Mouse (Mus musculus) midbrain, postnatal 0 days (tissue): Measurements from ENCODE around the gene Gsdme. TPM values are rescaled to one million over a fixed set of nuclear protein-coding genes. Genes with fewer than 3 reads are reported as not detected.

Source experiments
- ATAC-seq: fragments of 200-750 bp; cut with Nextera tagmentation; 2 replicates; pipeline ENCODE4 v1.8.0; 2017; ENCODE audit warnings: moderate number of reproducible peaks, mild to moderate bottlenecking, moderate TSS enrichment, moderate library complexity; ENCODE audit not compliant: low FRiP score
- DNase-seq: peaks from one replicate; pipeline ENCODE4 v3.0.0-alpha.2; 2015; ENCODE audit warnings: low spot score
- H3K27ac ChIP-seq: fragments of 300-500 bp; sonication (generic); 2 replicates; pipeline ENCODE4 v1.5.1; 2014; ENCODE audit warnings: low read depth, mild to moderate bottlenecking, low read length, mixed read lengths
- H3K27me3 ChIP-seq: fragments of 300-500 bp; sonication (generic); 2 replicates; pipeline ENCODE4 v1.6.1; 2014; ENCODE audit warnings: low read length, control low read depth, mixed read lengths; ENCODE audit not compliant: insufficient read depth
- H3K36me3 ChIP-seq: fragments of 300-500 bp; sonication (generic); 2 replicates; pipeline ENCODE4 v1.6.1; 2014; ENCODE audit warnings: low read length, control low read depth, mixed read lengths; ENCODE audit not compliant: insufficient read depth
- H3K4me1 ChIP-seq: fragments of 300-500 bp; sonication (generic); 2 replicates; pipeline ENCODE4 v1.6.1; 2014; ENCODE audit warnings: mild to moderate bottlenecking, control low read depth, antibody characterized with exemption, low read length, mixed read lengths; ENCODE audit not compliant: insufficient read depth
- H3K4me2 ChIP-seq: fragments of 300-500 bp; sonication (generic); 2 replicates; pipeline ENCODE4 v1.6.1; 2014; ENCODE audit warnings: low read depth, mild to moderate bottlenecking, low read length, mixed read lengths; ENCODE audit not compliant: poor library complexity, severe bottlenecking
- H3K4me3 ChIP-seq: fragments of 300-500 bp; sonication (generic); 2 replicates; pipeline ENCODE4 v1.5.1; 2014; ENCODE audit warnings: low read depth, mild to moderate bottlenecking, low read length, moderate library complexity
- H3K9ac ChIP-seq: fragments of 300-500 bp; sonication (generic); replicated peaks from 2 replicates; pipeline ENCODE4 v1.6.1; 2014; ENCODE audit warnings: mild to moderate bottlenecking, low read length, moderate library complexity, mixed read lengths; ENCODE audit not compliant: poor library complexity, severe bottlenecking
- H3K9me3 ChIP-seq: fragments of 300-500 bp; sonication (generic); 2 replicates; pipeline ENCODE4 v1.6.1; 2016; ENCODE audit warnings: low read length, control low read depth
- CTCF ChIP-seq: IDR thresholded peaks from 2 replicates; pipeline ENCODE4 v1.5.1; 2016; ENCODE audit warnings: antibody characterized with exemption, mild to moderate bottlenecking
- WGBS: fragments of 180-500 bp; shearing (Covaris S2); extraction: QIAGEN DNeasy Blood & Tissue Kit; methylation state at CpG from one replicate; pipeline ENCODE4 v1.1.7; 2014; 5-methylcytosine and 5-hydroxymethylcytosine counted together
- polyA plus RNA-seq: library from polyadenylated mRNA; unstranded; fragments of >200 nt; fragmentation: Nextera tagmentation; extraction: Ambion mirVana; gene quantifications from 2 replicates; pipeline ENCODE4 v1.2.1, GENCODE M21; 2015
- total RNA-seq: library from RNA; depleted of rRNA; stranded (reverse); fragments of >200 nt; gene quantifications from 2 replicates; pipeline ENCODE4 v1.2.3, GENCODE M21; 2014

Gsdme gene
- total and polyA plus RNA-seq, 2 experiments from 2014 or later, result 22.7 to 88.6 TPM

DNA sequence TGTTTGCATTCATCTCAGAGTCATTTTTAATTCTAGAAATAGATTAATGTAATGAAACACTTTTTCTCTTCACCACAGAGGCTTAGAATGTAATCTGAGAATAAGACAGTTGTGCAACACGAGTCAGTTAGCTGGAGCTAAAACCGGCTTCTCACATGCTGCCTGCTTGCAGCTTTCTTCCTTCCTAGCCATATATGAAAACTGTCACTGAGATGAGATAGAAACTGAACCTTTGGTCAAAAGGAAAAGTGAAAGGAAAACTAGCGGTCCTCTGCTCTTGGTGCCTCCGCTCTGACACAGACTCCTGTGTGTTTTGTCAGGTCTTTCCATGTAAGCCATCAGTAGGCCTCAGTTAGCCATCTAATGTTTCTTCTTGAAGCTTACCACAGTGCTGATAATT lies 75.7 kb downstream of the Gsdme start:
- Histone ChIP-seq H3K4me2 (no peak overlapping the region), H3K9me3 (no peaks in the 10 kb centered on the region), H3K36me3 (peaks cover 5% of the 10 kb centered on the region), H3K4me3 (no peak overlapping the region), H3K27ac (no peak overlapping the region), H3K4me1 (no peaks in the 10 kb centered on the region), H3K9ac (no peak overlapping the region), H3K27me3 (no peaks in the 10 kb centered on the region)
- ATAC-seq (no peak), DNase-seq (no peak)
- no peak for TF ChIP-seq CTCF
- 88% methylated on average over 4 of the region's 4 CpGs for WGBS

DNA sequence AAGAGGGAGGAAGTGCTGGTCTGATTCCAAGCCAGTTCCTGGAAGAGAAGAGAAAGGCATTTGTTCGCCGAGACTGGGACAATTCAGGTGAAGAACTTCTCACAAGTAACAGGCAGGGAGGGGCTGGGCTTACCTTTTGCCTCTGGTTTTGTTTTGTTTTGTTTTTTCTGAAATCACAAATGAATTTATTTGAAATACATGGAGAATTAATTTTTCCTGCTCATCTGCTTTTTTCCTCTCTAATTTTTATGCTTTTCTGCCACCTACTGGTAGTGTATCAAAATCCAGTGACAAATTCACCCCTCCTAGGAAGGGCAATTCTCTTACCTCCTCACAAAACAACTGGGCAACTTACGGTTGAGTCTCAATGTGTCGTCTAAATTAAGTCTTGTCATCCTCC lies 83.5 kb downstream of the Gsdme start:
- Histone ChIP-seq H3K27me3 (no peaks in the 10 kb centered on the region), H3K27ac (no peak overlapping the region), H3K4me1 (no peaks in the 10 kb centered on the region), H3K9ac (no peak overlapping the region), H3K4me2 (no peak overlapping the region), H3K36me3 (peaks cover 5% of the 10 kb centered on the region), H3K4me3 (no peak overlapping the region), H3K9me3 (no peaks in the 10 kb centered on the region)
- DNase-seq (peak; percentile 24), ATAC-seq (no peak)
- 70% methylated on average over 4 of the region's 4 CpGs for WGBS
- TF ChIP-seq CTCF, result peak; percentile 68

DNA sequence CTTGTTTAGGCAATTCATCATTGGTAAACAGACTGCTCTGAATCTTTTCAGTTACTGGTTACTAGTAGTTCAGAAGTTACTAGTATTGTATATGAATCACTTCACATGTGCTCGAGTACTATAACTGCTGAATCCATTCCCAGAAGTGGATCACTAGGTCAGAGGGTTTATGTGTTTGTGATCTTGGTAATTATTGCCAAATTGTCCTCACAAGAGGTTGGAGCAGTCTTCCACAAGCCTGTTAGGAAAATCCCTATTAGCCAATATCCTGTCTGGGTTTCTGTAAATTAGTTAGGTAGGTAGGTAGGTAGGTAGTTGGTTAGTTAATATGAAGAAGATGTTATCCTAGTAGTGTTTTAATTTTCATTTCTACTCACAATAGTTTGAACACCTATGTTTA lies 87.9 kb downstream of the Gsdme start:
- 86% methylated on average over 1 of the region's 1 CpGs for WGBS
- Histone ChIP-seq H3K27ac (no peak overlapping the region), H3K36me3 (0 out of 2 replicates have a peak, but pooled peaks cover 2% of the 10 kb centered on the region), H3K9me3 (no peaks in the 10 kb centered on the region), H3K27me3 (no peaks in the 10 kb centered on the region), H3K4me1 (no peaks in the 10 kb centered on the region), H3K4me2 (no peak overlapping the region), H3K9ac (no peak overlapping the region), H3K4me3 (no peak overlapping the region)
- no peak for TF ChIP-seq CTCF
- ATAC-seq (no peak), DNase-seq (no peak)

DNA sequence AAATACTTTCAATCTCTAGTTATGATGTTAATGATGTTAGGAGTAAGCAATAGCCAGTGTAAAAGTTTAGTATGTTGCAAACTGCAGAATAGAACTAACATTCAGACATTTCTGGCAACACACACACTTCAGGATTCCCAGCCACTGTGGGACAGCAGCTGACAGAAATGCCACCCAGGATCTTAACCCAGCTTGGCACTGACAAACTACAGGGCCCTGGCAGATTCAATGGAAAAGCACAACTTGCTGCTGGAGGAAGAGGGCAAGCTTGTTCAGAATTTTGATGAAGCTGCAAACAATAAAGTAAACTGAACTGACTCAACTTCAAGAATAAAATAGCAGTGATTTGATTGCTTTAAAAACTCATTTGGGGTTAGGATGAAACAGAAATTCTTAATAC lies 93.9 kb downstream of the Gsdme start:
- H3K9ac ChIP-seq, result no peak overlapping the region
- no peak overlapping the region for H3K4me2 ChIP-seq
- no peak for ATAC-seq
- DNase-seq, result peak; percentile 44
- no peaks in the 10 kb centered on the region for H3K4me1 ChIP-seq
- no peak for TF ChIP-seq CTCF
- H3K9me3 ChIP-seq, result no peaks in the 10 kb centered on the region
- H3K27ac ChIP-seq, result no peak overlapping the region
- H3K27me3 ChIP-seq, result no peaks in the 10 kb centered on the region
- 0 out of 2 replicates have a peak, but pooled peaks cover 2% of the 10 kb centered on the region for H3K36me3 ChIP-seq
- no peak overlapping the region for H3K4me3 ChIP-seq

DNA sequence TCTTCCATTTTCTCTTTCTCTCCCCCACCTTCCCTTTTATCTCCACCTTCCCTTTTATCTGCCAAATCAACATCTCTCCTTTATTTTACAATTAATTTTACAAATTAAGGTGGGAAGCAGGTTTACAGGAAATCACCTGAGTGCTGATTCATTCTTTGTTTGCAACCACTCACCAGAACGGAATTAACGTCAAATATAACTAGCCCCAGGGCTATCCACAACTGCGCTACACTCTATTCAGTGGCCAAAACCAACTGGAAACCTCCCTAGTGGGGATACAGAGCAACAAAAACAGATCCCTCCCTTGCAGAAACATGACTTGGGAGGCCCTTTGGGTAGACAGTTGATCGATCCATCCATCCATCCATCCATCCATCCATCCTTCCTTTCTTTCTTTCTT lies 94.8 kb downstream of the Gsdme start:
- DNase-seq, result no peak
- no peaks in the 10 kb centered on the region for H3K27me3 ChIP-seq
- no peak for ATAC-seq
- H3K4me2 ChIP-seq, result no peak overlapping the region
- no peak for TF ChIP-seq CTCF
- 0 out of 2 replicates have a peak, but pooled peaks cover 2% of the 10 kb centered on the region for H3K36me3 ChIP-seq
- no peaks in the 10 kb centered on the region for H3K9me3 ChIP-seq
- 94% methylated on average over 4 of the region's 4 CpGs for WGBS
- H3K4me1 ChIP-seq, result no peaks in the 10 kb centered on the region
- no peak overlapping the region for H3K9ac ChIP-seq
- H3K4me3 ChIP-seq, result no peak overlapping the region
- no peak overlapping the region for H3K27ac ChIP-seq

DNA sequence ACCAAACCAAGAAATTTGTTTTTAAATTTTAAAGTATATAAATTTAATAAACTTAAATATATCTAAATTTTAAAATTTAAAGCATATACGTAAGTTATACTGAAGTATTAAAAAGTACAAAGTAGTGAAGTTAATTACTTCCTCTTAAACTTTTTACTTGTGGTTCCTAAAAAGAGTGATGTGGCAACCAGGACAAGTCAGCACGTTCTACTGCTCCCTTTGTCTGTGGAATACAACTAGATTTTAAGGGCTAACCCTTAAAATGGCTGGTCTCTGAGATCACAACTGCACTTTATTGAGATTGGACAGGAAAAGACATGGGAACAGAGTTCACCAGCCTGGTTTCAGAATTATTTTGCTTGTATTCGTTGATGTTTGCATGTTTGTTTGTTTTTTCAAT lies 100.6 kb downstream of the Gsdme start:
- ATAC-seq, result no peak
- DNase-seq, result no peak
- Histone ChIP-seq H3K36me3 (no peaks in the 10 kb centered on the region), H3K4me1 (no peaks in the 10 kb centered on the region), H3K9ac (no peak overlapping the region), H3K27me3 (no peaks in the 10 kb centered on the region), H3K9me3 (no peaks in the 10 kb centered on the region), H3K27ac (no peak overlapping the region), H3K4me2 (no peak overlapping the region), H3K4me3 (no peak overlapping the region)
- TF ChIP-seq CTCF, result no peak
- 90% methylated on average over 3 of the region's 3 CpGs for WGBS
